Mouse (Mus musculus) megakaryocyte, embryonic 14.5 days (primary cell): ENCODE data around the gene Cmpk1.

Experiments
- FLI1 ChIP-seq: IDR thresholded peaks from 2 replicates; pipeline ENCODE4 v1.6.1; 2012; ENCODE audit warnings: low read length, inconsistent platforms, mixed read lengths
- GATA1 ChIP-seq: IDR thresholded peaks from 3 replicates; pipeline ENCODE4 v1.6.1; 2012; ENCODE audit warnings: mixed read lengths, low read length, inconsistent platforms, borderline replicate concordance

- no peak for TF ChIP-seq GATA1
- TF ChIP-seq FLI1: no peak
Observed at GRCm38 (mm10) chr4:114957403-114957802, 29.6 kb downstream of the Cmpk1 start.
